Mouse (Mus musculus) embryonic facial prominence, embryonic 15.5 days (tissue): ENCODE measurements at regions not wholly inside any gene's neighbourhood (a gene's known extent, or its start where the extent isn't known, plus 50 kb on each side); places are given as distances from the start of the nearest gene placed in this dataset.
"Not testable (repeated sequence)": the region's sequence is repeated elsewhere in the genome, so short reads cannot be mapped to it uniquely, and the experiment has no call there.

Source experiments
- ATAC-seq: fragments of 200-750 bp; cut with Nextera tagmentation; 2 replicates; pipeline ENCODE4 v1.8.0; 2017; ENCODE audit warnings: low read depth, moderate TSS enrichment; ENCODE audit not compliant: insufficient number of reproducible peaks, low FRiP score, low TSS enrichment
- H3K27ac ChIP-seq: fragments of 300-500 bp; sonication (generic); replicated peaks from 2 replicates; pipeline ENCODE4 v1.5.1; 2015; ENCODE audit warnings: mild to moderate bottlenecking, inconsistent platforms
- H3K27me3 ChIP-seq: fragments of 300-500 bp; sonication (generic); 2 replicates; pipeline ENCODE4 v1.6.1; 2015; ENCODE audit warnings: inconsistent platforms
- H3K36me3 ChIP-seq: fragments of 300-500 bp; sonication (generic); 2 replicates; pipeline ENCODE4 v1.6.1; 2015; ENCODE audit warnings: mild to moderate bottlenecking, inconsistent platforms
- H3K4me1 ChIP-seq: fragments of 300-500 bp; sonication (generic); 2 replicates; pipeline ENCODE4 v1.6.1; 2015; ENCODE audit warnings: inconsistent platforms
- H3K4me2 ChIP-seq: fragments of 300-500 bp; sonication (generic); replicated peaks from 2 replicates; pipeline ENCODE4 v1.6.1; 2015; ENCODE audit warnings: mild to moderate bottlenecking, inconsistent platforms
- H3K4me3 ChIP-seq: fragments of 300-500 bp; sonication (generic); replicated peaks from 2 replicates; pipeline ENCODE4 v1.5.1; 2015; ENCODE audit warnings: mild to moderate bottlenecking, inconsistent platforms
- H3K9ac ChIP-seq: fragments of 300-500 bp; sonication (generic); 2 replicates; pipeline ENCODE4 v1.6.1; 2015; ENCODE audit warnings: inconsistent platforms
- H3K9me3 ChIP-seq: fragments of 300-500 bp; sonication (generic); replicated peaks from 2 replicates; pipeline ENCODE4 v1.6.1; 2016; ENCODE audit warnings: inconsistent platforms
- WGBS: fragments of 180-500 bp; shearing (Covaris S2); methylation state at CpG from one replicate; pipeline ENCODE4 v1.1.7; 2015; 5-methylcytosine and 5-hydroxymethylcytosine counted together

- not testable (repeated sequence) for H3K4me3 ChIP-seq, H3K27me3 ChIP-seq, H3K9ac ChIP-seq, H3K9me3 ChIP-seq, H3K4me2 ChIP-seq, ATAC-seq, H3K4me1 ChIP-seq, H3K36me3 ChIP-seq, H3K27ac ChIP-seq
- 94% methylated on average over 5 of the region's 5 CpGs for WGBS
These were observed 334.0 kb upstream of the Ube2e3 start for GRCm38 (mm10) chr2:78533881-78534280.

DNA sequence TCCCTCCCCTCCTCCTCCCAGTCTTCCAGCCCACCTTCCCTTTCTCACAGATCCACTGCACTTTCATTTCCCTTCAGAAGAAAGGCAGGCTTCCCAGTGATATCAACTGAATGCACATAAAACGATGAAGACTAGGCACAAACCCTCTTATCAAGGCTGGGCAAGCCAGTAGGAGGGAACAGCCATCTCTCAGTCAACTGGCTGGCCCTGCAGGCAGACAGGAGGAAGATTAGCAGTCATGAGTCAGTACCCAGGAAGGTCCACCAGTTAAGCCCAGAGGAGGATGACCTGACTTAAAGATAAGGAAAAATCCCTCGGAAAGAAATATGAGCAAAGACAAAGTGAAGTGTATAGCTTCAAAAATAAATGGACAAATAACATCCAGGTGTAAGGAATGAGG lies 337.4 kb upstream of the Ube2e3 start:
- Histone ChIP-seq H3K4me2 (no peak overlapping the region), H3K4me1 (no peaks in the 10 kb centered on the region), H3K9me3 (no peaks in the 10 kb centered on the region), H3K27ac (no peak overlapping the region), H3K27me3 (no peaks in the 10 kb centered on the region), H3K36me3 (no peaks in the 10 kb centered on the region), H3K9ac (no peak overlapping the region), H3K4me3 (no peak overlapping the region)
- ATAC-seq, result no peak
- WGBS, result 53% methylated on average over 2 of the region's 2 CpGs

- no peak for ATAC-seq
- Histone ChIP-seq H3K36me3 (no peaks in the 10 kb centered on the region), H3K4me3 (no peak overlapping the region), H3K27ac (no peak overlapping the region), H3K4me1 (no peaks in the 10 kb centered on the region), H3K4me2 (no peak overlapping the region), H3K9ac (no peak overlapping the region), H3K27me3 (no peaks in the 10 kb centered on the region), H3K9me3 (no peaks in the 10 kb centered on the region)
- 86% methylated on average over 4 of the region's 4 CpGs for WGBS
These were observed 347.5 kb upstream of the Ube2e3 start for GRCm38 (mm10) chr2:78520258-78521023.

DNA sequence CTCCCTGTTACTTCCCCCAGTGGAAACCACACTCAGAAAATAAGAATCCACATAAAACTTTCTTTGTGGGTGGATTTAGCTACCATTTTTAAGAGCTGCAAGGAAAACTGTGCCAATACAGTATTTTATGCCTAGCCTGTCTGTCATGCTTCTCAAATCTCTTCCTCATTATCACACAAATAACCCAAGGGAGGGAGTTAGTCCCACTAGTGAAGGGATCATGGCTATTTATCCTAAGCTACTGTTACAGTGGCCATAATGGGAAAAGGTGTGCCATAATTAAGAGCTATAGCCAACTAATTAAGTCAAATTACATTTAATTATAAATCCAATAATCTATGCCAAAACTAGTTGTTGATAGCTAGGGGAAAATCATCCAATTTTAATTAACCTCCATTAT lies 374.8 kb upstream of the Ube2e3 start:
- ATAC-seq, result no peak
- Histone ChIP-seq H3K27me3 (no peaks in the 10 kb centered on the region), H3K4me2 (no peak overlapping the region), H3K9ac (no peak overlapping the region), H3K9me3 (no peaks in the 10 kb centered on the region), H3K36me3 (no peaks in the 10 kb centered on the region), H3K27ac (no peak overlapping the region), H3K4me1 (no peaks in the 10 kb centered on the region), H3K4me3 (no peak overlapping the region)

DNA sequence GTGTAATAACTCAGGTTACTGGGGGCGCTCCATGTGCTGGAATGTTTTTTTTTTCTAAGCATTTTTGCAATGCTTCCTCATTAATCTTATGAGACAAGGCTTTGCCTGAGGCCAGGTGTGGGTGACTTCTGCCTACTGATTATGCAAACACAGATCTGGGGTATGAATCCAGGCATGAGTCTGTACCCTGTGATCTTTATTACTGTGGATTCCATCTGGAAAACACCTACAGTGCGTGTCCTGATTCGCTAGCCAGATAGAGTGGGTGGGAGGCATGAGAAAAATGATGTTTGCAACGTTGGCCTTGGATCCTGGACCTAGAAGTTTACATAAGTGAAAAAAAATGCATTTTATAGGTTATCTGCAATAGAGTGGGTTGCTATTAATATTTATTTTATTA lies 387.9 kb upstream of the Ube2e3 start:
- H3K27me3 ChIP-seq, result no peaks in the 10 kb centered on the region
- no peak overlapping the region for H3K9ac ChIP-seq
- no peaks in the 10 kb centered on the region for H3K36me3 ChIP-seq
- ATAC-seq, result no peak
- H3K9me3 ChIP-seq, result no peaks in the 10 kb centered on the region
- H3K4me2 ChIP-seq, result no peak overlapping the region
- H3K4me1 ChIP-seq, result no peaks in the 10 kb centered on the region
- no peak overlapping the region for H3K4me3 ChIP-seq
- no peak overlapping the region for H3K27ac ChIP-seq
- 51% methylated on average over 4 of the region's 4 CpGs for WGBS

- no peaks in the 10 kb centered on the region for H3K36me3 ChIP-seq
- ATAC-seq, result no peak
These were observed 408.5 kb upstream of the Ube2e3 start for GRCm38 (mm10) chr2:78459444-78459843.

DNA sequence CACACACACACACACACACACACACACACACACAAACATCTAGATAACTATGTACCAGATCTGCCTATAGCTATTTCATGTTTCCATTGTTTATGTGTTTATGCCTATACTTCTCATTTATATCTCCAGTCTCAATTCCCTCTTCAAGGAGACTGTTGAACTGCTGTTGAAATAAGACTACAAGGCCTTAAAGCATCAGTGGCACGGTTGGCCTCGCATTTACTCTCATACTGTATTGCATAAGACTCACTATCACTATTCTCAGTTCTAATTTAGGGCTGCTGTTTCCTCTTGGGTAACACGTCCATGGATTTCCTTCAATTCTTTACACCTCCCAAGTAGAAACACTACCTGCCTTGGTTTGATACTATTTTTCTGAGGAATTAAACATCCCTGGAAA lies 414.5 kb upstream of the Ube2e3 start:
- no peak overlapping the region for H3K27ac ChIP-seq
- H3K36me3 ChIP-seq, result no peaks in the 10 kb centered on the region
- no peaks in the 10 kb centered on the region for H3K27me3 ChIP-seq
- no peaks in the 10 kb centered on the region for H3K4me1 ChIP-seq
- no peak for ATAC-seq
- H3K9me3 ChIP-seq, result no peaks in the 10 kb centered on the region
- H3K4me2 ChIP-seq, result no peak overlapping the region
- H3K4me3 ChIP-seq, result no peak overlapping the region
- WGBS, result 87% methylated on average over 3 of the region's 3 CpGs
- no peak overlapping the region for H3K9ac ChIP-seq

More at GRCm38 (mm10) chr2:78459444-78459843, 408.5 kb upstream of the Ube2e3 start:
- WGBS, result 78% methylated on average over 4 of the region's 4 CpGs
- Histone ChIP-seq H3K4me1 (no peaks in the 10 kb centered on the region), H3K27ac (no peak overlapping the region), H3K27me3 (no peaks in the 10 kb centered on the region), H3K9ac (no peak overlapping the region), H3K4me2 (no peak overlapping the region), H3K9me3 (no peaks in the 10 kb centered on the region), H3K4me3 (no peak overlapping the region)

DNA sequence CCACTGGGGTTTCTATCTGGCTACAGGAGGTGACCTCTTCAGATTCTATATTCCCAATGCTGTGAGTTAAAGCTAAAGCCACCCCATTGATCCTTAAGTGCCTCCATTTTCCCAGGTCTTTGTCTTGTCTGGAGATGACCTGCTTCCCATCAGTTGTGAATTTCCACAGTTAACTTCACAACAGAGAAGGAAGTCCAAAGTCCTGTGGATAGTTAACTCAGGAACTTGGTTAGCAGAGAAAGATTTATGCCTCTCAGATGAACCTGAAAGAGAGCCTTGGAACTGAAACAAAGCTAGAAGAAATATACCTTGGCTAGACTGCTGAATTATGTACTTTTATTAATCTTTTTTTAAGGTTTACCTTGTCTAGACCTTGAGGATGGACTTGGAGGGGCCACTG lies 431.1 kb upstream of the Ube2e3 start:
- Histone ChIP-seq H3K27me3 (no peaks in the 10 kb centered on the region), H3K9ac (no peak overlapping the region), H3K4me3 (no peak overlapping the region), H3K27ac (no peak overlapping the region), H3K4me1 (no peaks in the 10 kb centered on the region), H3K9me3 (no peaks in the 10 kb centered on the region), H3K36me3 (no peaks in the 10 kb centered on the region), H3K4me2 (no peak overlapping the region)
- no peak for ATAC-seq

GRCm38 (mm10) chr2:78435071-78435470 lies 432.9 kb upstream of the Ube2e3 start:
- no peaks in the 10 kb centered on the region for H3K9me3 ChIP-seq
- no peaks in the 10 kb centered on the region for H3K4me1 ChIP-seq
- no peak overlapping the region for H3K9ac ChIP-seq
- no peak overlapping the region for H3K27ac ChIP-seq
- WGBS, result 43% methylated on average over 2 of the region's 2 CpGs
- H3K36me3 ChIP-seq, result no peaks in the 10 kb centered on the region
- H3K27me3 ChIP-seq, result no peaks in the 10 kb centered on the region
- no peak overlapping the region for H3K4me3 ChIP-seq
- H3K4me2 ChIP-seq, result no peak overlapping the region
- ATAC-seq, result no peak

GRCm38 (mm10) chr2:78427659-78428336 lies 440.1 kb upstream of the Ube2e3 start:
- no peak overlapping the region for H3K4me2 ChIP-seq
- ATAC-seq, result no peak
- no peak overlapping the region for H3K9ac ChIP-seq
- H3K27me3 ChIP-seq, result no peaks in the 10 kb centered on the region
- no peaks in the 10 kb centered on the region for H3K4me1 ChIP-seq
- H3K4me3 ChIP-seq, result no peak overlapping the region
- H3K27ac ChIP-seq, result no peak overlapping the region
- H3K36me3 ChIP-seq, result no peaks in the 10 kb centered on the region
- no peaks in the 10 kb centered on the region for H3K9me3 ChIP-seq

DNA sequence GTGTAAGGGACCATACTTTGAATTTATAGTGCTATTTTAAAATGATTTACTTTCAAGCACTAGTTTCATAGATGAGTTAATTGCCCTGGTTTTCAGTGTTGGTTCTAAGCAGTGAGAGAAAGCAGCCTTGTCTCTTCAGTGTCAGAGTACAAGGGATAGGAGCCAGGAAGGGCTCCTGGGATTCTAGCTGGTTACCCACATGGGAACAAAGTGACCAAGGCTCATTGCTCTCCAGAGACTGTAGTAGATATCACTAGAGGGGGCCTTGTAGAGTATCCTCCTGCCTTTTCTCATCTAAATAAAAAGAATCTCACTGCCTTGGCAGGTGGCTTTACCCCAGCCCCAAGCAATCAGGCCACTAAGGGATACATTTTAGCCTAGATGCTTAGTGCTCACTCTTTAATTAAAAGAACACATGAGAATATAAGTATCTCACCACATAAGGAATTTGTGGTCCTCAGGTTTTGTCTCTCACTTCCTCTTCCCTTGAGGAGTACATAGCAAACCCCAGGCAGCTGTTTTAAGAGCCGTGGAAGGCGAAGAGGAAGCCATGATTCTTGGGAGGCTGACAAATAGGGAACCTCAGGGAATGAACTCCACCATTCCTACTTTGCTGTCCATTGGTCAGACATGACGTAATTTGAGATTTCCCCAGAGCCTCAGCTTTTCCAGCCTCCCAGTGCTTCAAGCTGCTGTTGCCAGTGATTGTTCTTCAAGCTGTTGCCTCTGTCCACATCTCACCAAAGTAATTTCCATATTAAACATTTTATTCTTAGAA lies 449.2 kb upstream of the Ube2e3 start:
- no peak overlapping the region for H3K4me3 ChIP-seq
- H3K4me2 ChIP-seq, result no peak overlapping the region
- H3K9me3 ChIP-seq, result no peaks in the 10 kb centered on the region
- no peak for ATAC-seq
- H3K27me3 ChIP-seq, result no peaks in the 10 kb centered on the region
- no peak overlapping the region for H3K27ac ChIP-seq
- no peak overlapping the region for H3K9ac ChIP-seq
- H3K36me3 ChIP-seq, result no peaks in the 10 kb centered on the region
- WGBS, result 61% methylated on average over 3 of the region's 3 CpGs
- no peaks in the 10 kb centered on the region for H3K4me1 ChIP-seq
